Mouse (Mus musculus) E14TG2a.4 (cell line): ENCODE results near the gene Cngb1.

Experiments
- CTCF ChIP-seq: conservative IDR thresholded peaks from 2 replicates; pipeline ENCODE4 v1.5.1; 2014; ENCODE audit warnings: low read length
- POU5F1 ChIP-seq: IDR thresholded peaks from 2 replicates; pipeline ENCODE4 v1.6.1; 2014; ENCODE audit warnings: low read length, borderline replicate concordance

DNA sequence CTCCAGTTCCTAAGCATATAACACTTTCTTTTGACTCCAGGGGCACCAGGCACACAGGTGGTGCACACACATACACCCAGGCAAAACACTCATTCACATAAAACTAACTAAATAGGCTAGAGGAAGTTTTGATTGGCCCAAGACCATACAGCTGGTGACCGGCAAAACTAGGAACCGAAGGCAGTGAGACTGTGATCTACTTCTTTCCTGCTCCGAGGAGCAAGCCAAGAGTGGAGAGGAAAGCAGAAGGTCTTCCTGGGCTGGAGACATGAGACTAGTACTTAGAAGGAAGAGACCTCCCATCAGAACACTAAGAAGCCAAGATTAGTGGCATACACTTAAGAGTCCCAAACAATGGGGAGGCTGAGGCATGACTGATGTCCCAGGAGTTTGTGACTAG is 16.8 kb upstream of the Cngb1 start:
- TF ChIP-seq CTCF (no peak), POU5F1 (no peak)
